Mouse (Mus musculus) heart, embryonic 10.5 days (tissue): ENCODE measurements around the gene Smarcc1. TPM values are rescaled to one million over a fixed set of nuclear protein-coding genes. Genes with fewer than 3 reads are reported as not detected.
A peak's percentile ranks its signal among the peaks of the same experiment; 100 is the strongest.

Experiments
- DNase-seq: peaks from one replicate; pipeline ENCODE4 v3.0.0-alpha.2; 2017; ENCODE audit warnings: low spot score
- H3K27ac ChIP-seq: fragments of 300-500 bp; sonication (generic); 2 replicates; pipeline ENCODE4 v1.5.1; 2016; ENCODE audit warnings: mild to moderate bottlenecking
- H3K27me3 ChIP-seq: fragments of 300-500 bp; sonication (generic); 2 replicates; pipeline ENCODE4 v1.6.1; 2016; ENCODE audit warnings: mild to moderate bottlenecking; ENCODE audit not compliant: poor library complexity, insufficient read depth, severe bottlenecking
- H3K36me3 ChIP-seq: fragments of 300-500 bp; sonication (generic); 2 replicates; pipeline ENCODE4 v1.6.1; 2016; ENCODE audit warnings: mild to moderate bottlenecking, moderate library complexity
- H3K4me1 ChIP-seq: fragments of 300-500 bp; sonication (generic); 2 replicates; pipeline ENCODE4 v1.6.1; 2016; ENCODE audit warnings: mild to moderate bottlenecking
- H3K4me3 ChIP-seq: fragments of 300-500 bp; sonication (generic); 2 replicates; pipeline ENCODE4 v1.5.1; 2016; ENCODE audit warnings: mild to moderate bottlenecking, moderate library complexity
- H3K9me3 ChIP-seq: fragments of 300-500 bp; sonication (generic); 2 replicates; pipeline ENCODE4 v1.6.1; 2016; ENCODE audit warnings: mild to moderate bottlenecking, moderate library complexity
- WGBS: fragments of 180-500 bp; shearing (Covaris S2); methylation state at CpG from one replicate; pipeline ENCODE4 v1.1.7; 2016; 5-methylcytosine and 5-hydroxymethylcytosine counted together
- microRNA-seq: library from miRNA; unstranded; fragments of <30 nt; microRNA quantifications from one replicate; pipeline ENCODE4, GENCODE M21; 2017
- polyA plus RNA-seq: library from polyadenylated mRNA; unstranded; fragments of >200 nt; fragmentation: Nextera tagmentation; extraction: Ambion mirVana; gene quantifications from 2 replicates; pipeline ENCODE4 v1.2.1, GENCODE M21; 2016

Smarcc1 gene
- polyA plus RNA-seq, 1 experiment from 2014 or later, result 119 TPM

GRCm38 (mm10) chr9:110277431-110277881 is 159.9 kb downstream of the Smarcc1 start:
- Histone ChIP-seq H3K36me3 (no peaks in the 10 kb centered on the region), H3K9me3 (no peaks in the 10 kb centered on the region), H3K4me3 (no peak overlapping the region), H3K27me3 (no peaks in the 10 kb centered on the region), H3K27ac (no peak overlapping the region), H3K4me1 (no peaks in the 10 kb centered on the region)
- no peak for DNase-seq
- WGBS, result 49% methylated on average over 8 of the region's 8 CpGs

- no peak for DNase-seq
- Histone ChIP-seq H3K9me3 (no peaks in the 10 kb centered on the region), H3K27me3 (no peaks in the 10 kb centered on the region), H3K4me1 (no peaks in the 10 kb centered on the region), H3K4me3 (no peak overlapping the region), H3K36me3 (no peaks in the 10 kb centered on the region), H3K27ac (no peak overlapping the region)
- WGBS, result 86% methylated on average over 8 of the region's 10 CpGs
Measured at GRCm38 (mm10) chr9:110284075-110284697, 166.7 kb downstream of the Smarcc1 start.

GRCm38 (mm10) chr9:110287321-110287924 is 169.9 kb downstream of the Smarcc1 start:
- no peaks in the 10 kb centered on the region for H3K27me3 ChIP-seq
- 81% methylated on average over 7 of the region's 7 CpGs for WGBS
- H3K4me3 ChIP-seq, result no peak overlapping the region
- DNase-seq, result no peak
- H3K9me3 ChIP-seq, result no peaks in the 10 kb centered on the region
- H3K4me1 ChIP-seq, result no peaks in the 10 kb centered on the region
- no peaks in the 10 kb centered on the region for H3K36me3 ChIP-seq
- H3K27ac ChIP-seq, result no peak overlapping the region

Small RNAs within 50 kb of the gene (microRNA-seq; reads per million reads assigned to microRNA genes)
- 372 reads per million, percentile 67 among the genes with 10 or more reads in this experiment for gene Mir6236

Other genes starting within 250 kb of the Smarcc1 start
- gene Cdc25a, start 242.1 kb upstream of the Smarcc1 start, polyA plus RNA-seq, result 24.5 and 37.8 TPM in 2 replicates
- 69.1 and 88.4 TPM in 2 replicates for gene Map4, start 186.2 kb upstream of the Smarcc1 start, polyA plus RNA-seq
- 130 and 141 TPM in 2 replicates for gene Dhx30, start 122 bp downstream of the Smarcc1 start, polyA plus RNA-seq
- 0.24 and 0.65 TPM in 2 replicates for gene Cspg5, start 126.1 kb downstream of the Smarcc1 start, polyA plus RNA-seq
- gene Elp6, start 187.5 kb downstream of the Smarcc1 start, polyA plus RNA-seq, result 22.1 and 32.3 TPM in 2 replicates
- gene Scap, start 215.6 kb downstream of the Smarcc1 start, polyA plus RNA-seq, result 27.9 and 30.7 TPM in 2 replicates